Mouse (Mus musculus): Measurements from ENCODE around the gene Tceal7. TPM values are rescaled to one million over a fixed set of nuclear protein-coding genes. Genes with fewer than 3 reads are reported as not detected.

Tceal7 gene
- polyA plus RNA-seq, 1 experiment from 2014 or later = 1.5 TPM

GRCm38 (mm10) chrX:136204406-136204805, 10.2 kb upstream of the Tceal7 start:
- Histone ChIP-seq H3K9ac (no peak overlapping the region), H3K36me3 (replicated peaks) (no peaks in the 10 kb centered on the region), H3K9me3 (no peaks in the 10 kb centered on the region), H3K4me3 (replicated peaks) (no peak overlapping the region), H3K4me2 (no peak overlapping the region), H3K4me1 (no peaks in the 10 kb centered on the region), H3K27ac (no peak overlapping the region), H3K27me3 (peaks cover 12% of the 10 kb centered on the region)
- WGBS = 79% methylated on average over 6 of the region's 6 CpGs
- ATAC-seq (ENCODE audit: low FRiP score) = no peak

DNA sequence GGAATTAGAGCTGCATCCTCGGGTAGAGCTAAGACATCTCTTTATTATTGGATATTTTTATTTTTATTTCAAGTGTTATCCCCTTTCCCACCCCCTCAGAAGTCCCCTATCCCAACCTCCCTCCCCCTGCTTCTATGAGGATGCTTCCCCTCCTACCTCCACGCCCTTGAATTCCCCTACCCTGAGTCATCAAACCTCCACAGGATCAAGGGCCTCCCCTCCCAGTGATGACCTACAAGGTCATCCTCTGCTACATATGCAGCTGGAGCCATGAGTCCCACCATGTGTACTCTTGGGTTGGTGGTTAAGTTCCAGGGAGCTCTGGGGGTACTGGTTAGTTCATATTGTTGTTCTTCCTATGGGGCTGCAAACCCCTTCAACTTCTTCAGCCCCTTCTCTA, 1.2 kb upstream of the Tceal7 start:
- WGBS = 68% methylated on average over 2 of the region's 2 CpGs
- Histone ChIP-seq H3K9ac (no peak overlapping the region), H3K27me3 (no peaks in the 10 kb centered on the region), H3K27ac (no peak overlapping the region), H3K36me3 (replicated peaks) (no peaks in the 10 kb centered on the region), H3K4me3 (replicated peaks) (no peak overlapping the region), H3K4me1 (no peaks in the 10 kb centered on the region), H3K4me2 (no peak overlapping the region), H3K9me3 (no peaks in the 10 kb centered on the region)
- ATAC-seq (ENCODE audit: low FRiP score) = no peak

DNA sequence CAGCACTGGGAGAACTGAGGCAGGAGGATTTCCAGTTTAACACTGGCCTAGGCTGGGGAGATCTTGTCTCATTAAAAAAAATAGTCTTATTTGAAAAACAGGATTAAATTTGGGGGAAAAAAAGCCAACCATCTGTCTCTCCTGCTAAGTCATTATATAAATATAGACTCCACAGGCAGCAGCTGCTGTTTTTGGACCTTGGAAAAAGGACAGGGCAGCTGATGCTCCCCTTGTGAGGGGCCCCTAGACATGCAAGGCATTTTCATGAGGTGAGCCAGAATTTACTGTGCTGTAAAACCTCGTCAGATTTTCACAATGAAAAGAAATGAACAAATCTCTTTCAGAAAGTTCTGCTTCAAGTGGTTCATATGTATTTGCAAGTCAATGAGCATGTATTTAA, 1.7 kb downstream of the Tceal7 start:
- Histone ChIP-seq H3K9me3 (no peaks in the 10 kb centered on the region), H3K9ac (no peak overlapping the region), H3K4me2 (no peak overlapping the region), H3K4me3 (replicated peaks) (no peak overlapping the region), H3K36me3 (replicated peaks) (no peaks in the 10 kb centered on the region), H3K27ac (no peak overlapping the region), H3K27me3 (no peaks in the 10 kb centered on the region), H3K4me1 (no peaks in the 10 kb centered on the region)
- ATAC-seq (ENCODE audit: low FRiP score) = no peak
- WGBS = 68% methylated on average over 1 of the region's 1 CpGs

- H3K4me3 ChIP-seq (replicated peaks) = no peak overlapping the region
- no peaks in the 10 kb centered on the region for H3K36me3 ChIP-seq (replicated peaks)
Observed at GRCm38 (mm10) chrX:136223714-136224113, 9.1 kb downstream of the Tceal7 start.

GRCm38 (mm10) chrX:136227768-136228167, 13.2 kb downstream of the Tceal7 start:
- H3K27ac ChIP-seq = no peak overlapping the region

More at GRCm38 (mm10) chrX:136223714-136224113, 9.1 kb downstream of the Tceal7 start:
- H3K27me3 ChIP-seq = 0 out of 2 replicates have a peak, but pooled peaks cover 4% of the 10 kb centered on the region
- no peak for ATAC-seq (ENCODE audit: low FRiP score)
- no peak overlapping the region for H3K4me2 ChIP-seq
- H3K27ac ChIP-seq = no peak overlapping the region
- no peaks in the 10 kb centered on the region for H3K9me3 ChIP-seq
- 72% methylated on average over 6 of the region's 6 CpGs for WGBS
- no peaks in the 10 kb centered on the region for H3K4me1 ChIP-seq
- H3K9ac ChIP-seq = no peak overlapping the region

GRCm38 (mm10) chrX:136238118-136238517, 23.5 kb downstream of the Tceal7 start:
- H3K4me2 ChIP-seq = no peak overlapping the region
- no peaks in the 10 kb centered on the region for H3K4me1 ChIP-seq
- no peak overlapping the region for H3K4me3 ChIP-seq (replicated peaks)
- no peaks in the 10 kb centered on the region for H3K27me3 ChIP-seq
- no peak overlapping the region for H3K9ac ChIP-seq
- WGBS = 60% methylated on average over 3 of the region's 3 CpGs
- no peak for ATAC-seq (ENCODE audit: low FRiP score)
- H3K27ac ChIP-seq = no peak overlapping the region
- no peaks in the 10 kb centered on the region for H3K9me3 ChIP-seq
- H3K36me3 ChIP-seq (replicated peaks) = no peaks in the 10 kb centered on the region

More at GRCm38 (mm10) chrX:136227768-136228167, 13.2 kb downstream of the Tceal7 start:
- no peak overlapping the region for H3K9ac ChIP-seq
- no peaks in the 10 kb centered on the region for H3K9me3 ChIP-seq
- H3K27me3 ChIP-seq = peaks cover 4% of the 10 kb centered on the region; the same call in 1 of the 2 replicates
- no peak overlapping the region for H3K4me3 ChIP-seq (replicated peaks)
- 87% methylated on average over 5 of the region's 5 CpGs for WGBS
- ATAC-seq (ENCODE audit: low FRiP score) = no peak
- no peaks in the 10 kb centered on the region for H3K4me1 ChIP-seq
- no peak overlapping the region for H3K4me2 ChIP-seq
- no peaks in the 10 kb centered on the region for H3K36me3 ChIP-seq (replicated peaks)

DNA sequence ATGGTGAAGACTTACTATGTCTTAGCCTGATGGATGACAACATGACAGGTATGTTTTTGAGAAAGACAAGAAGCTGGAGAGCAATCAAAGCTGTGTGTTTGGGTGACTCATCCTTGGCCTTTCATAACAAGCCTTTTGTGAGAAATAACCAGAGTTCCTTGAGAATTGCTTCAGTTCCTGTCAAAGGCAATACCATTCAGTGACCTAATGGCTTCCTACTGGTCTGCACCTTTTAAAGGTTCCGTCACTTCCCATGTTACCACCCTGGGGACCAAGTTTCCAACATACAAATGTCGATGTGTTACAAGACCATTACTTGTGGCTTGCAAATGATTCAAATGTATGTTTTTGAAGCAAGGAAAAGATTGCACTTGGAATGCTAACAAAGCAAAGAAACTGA, 28.6 kb downstream of the Tceal7 start:
- ATAC-seq (ENCODE audit: low FRiP score) = no peak
- whole genome bisulfite sequencing = 92% methylated on average over 2 of the region's 2 CpGs
- no peak overlapping the region for H3K4me3 ChIP-seq (replicated peaks)
- no peaks in the 10 kb centered on the region for H3K9me3 ChIP-seq
- peaks cover 8% of the 10 kb centered on the region for H3K36me3 ChIP-seq (replicated peaks)
- no peak overlapping the region for H3K27ac ChIP-seq
- H3K4me2 ChIP-seq = no peak overlapping the region
- no peak overlapping the region for H3K9ac ChIP-seq
- H3K27me3 ChIP-seq = no peaks in the 10 kb centered on the region
- 0 out of 2 replicates have a peak, but pooled peaks cover 2% of the 10 kb centered on the region for H3K4me1 ChIP-seq

GRCm38 (mm10) chrX:136244574-136245229, 30.1 kb downstream of the Tceal7 start, which contains the start of gene Tceal9:
Tceal9 (plus strand) TSS chrX:136245079.
- Histone ChIP-seq H3K9ac (peak within 1 kb of the TSS; percentile 68), H3K36me3 (replicated peaks) (peaks cover 8% of the 10 kb centered on the region), H3K4me3 (replicated peaks) (peak within 1 kb of the TSS; percentile 52), H3K4me1 (0 out of 2 replicates have a peak, but pooled peaks cover 2% of the 10 kb centered on the region), H3K4me2 (peak within 1 kb of the TSS; percentile 52), H3K9me3 (no peaks in the 10 kb centered on the region), H3K27ac (peak within 1 kb of the TSS; percentile 70), H3K27me3 (no peaks in the 10 kb centered on the region)
- peak; percentile 95 for ATAC-seq (ENCODE audit: low FRiP score)
- 14% methylated on average over 20 of the region's 20 CpGs for WGBS

GRCm38 (mm10) chrX:136245521-136246071, 31.0 kb downstream of the Tceal7 start:
- Histone ChIP-seq H3K36me3 (replicated peaks) (peaks cover 8% of the 10 kb centered on the region), H3K9ac (peak overlapping the region; percentile 68), H3K4me2 (peak overlapping the region; percentile 52), H3K9me3 (no peaks in the 10 kb centered on the region), H3K4me3 (replicated peaks) (peak overlapping the region; percentile 52), H3K4me1 (0 out of 2 replicates have a peak, but pooled peaks cover 2% of the 10 kb centered on the region), H3K27ac (peak overlapping the region; percentile 70), H3K27me3 (no peaks in the 10 kb centered on the region)
- peak; percentile 78 for ATAC-seq (ENCODE audit: low FRiP score)
- 14% methylated on average over 15 of the region's 15 CpGs for WGBS

- 88% methylated on average over 6 of the region's 6 CpGs for WGBS
Observed at GRCm38 (mm10) chrX:136248811-136249210, 34.2 kb downstream of the Tceal7 start.

GRCm38 (mm10) chrX:136249671-136250070, 35.1 kb downstream of the Tceal7 start:
- 89% methylated on average over 7 of the region's 7 CpGs for WGBS
- no peak for ATAC-seq (ENCODE audit: low FRiP score)
- Histone ChIP-seq H3K4me2 (no peak overlapping the region), H3K9ac (no peak overlapping the region), H3K27me3 (no peaks in the 10 kb centered on the region), H3K4me1 (0 out of 2 replicates have a peak, but pooled peaks cover 2% of the 10 kb centered on the region), H3K27ac (no peak overlapping the region), H3K4me3 (replicated peaks) (no peak overlapping the region), H3K36me3 (replicated peaks) (peaks cover 8% of the 10 kb centered on the region), H3K9me3 (no peaks in the 10 kb centered on the region)

More at GRCm38 (mm10) chrX:136248811-136249210, 34.2 kb downstream of the Tceal7 start:
- H3K4me3 ChIP-seq (replicated peaks) = no peak overlapping the region
- no peak overlapping the region for H3K27ac ChIP-seq
- H3K9me3 ChIP-seq = no peaks in the 10 kb centered on the region
- no peak overlapping the region for H3K9ac ChIP-seq
- 0 out of 2 replicates have a peak, but pooled peaks cover 2% of the 10 kb centered on the region for H3K4me1 ChIP-seq
- ATAC-seq (ENCODE audit: low FRiP score) = no peak
- H3K27me3 ChIP-seq = no peaks in the 10 kb centered on the region
- H3K4me2 ChIP-seq = no peak overlapping the region
- H3K36me3 ChIP-seq (replicated peaks) = peaks cover 8% of the 10 kb centered on the region

GRCm38 (mm10) chrX:136252023-136252729, 37.6 kb downstream of the Tceal7 start:
- no peaks in the 10 kb centered on the region for H3K4me1 ChIP-seq
- 50% methylated on average over 6 of the region's 6 CpGs for WGBS
- no peak for ATAC-seq (ENCODE audit: low FRiP score)
- H3K9me3 ChIP-seq = no peaks in the 10 kb centered on the region
- no peak overlapping the region for H3K9ac ChIP-seq
- peaks cover 8% of the 10 kb centered on the region for H3K36me3 ChIP-seq (replicated peaks)
- no peak overlapping the region for H3K4me3 ChIP-seq (replicated peaks)
- H3K4me2 ChIP-seq = no peak overlapping the region
- H3K27me3 ChIP-seq = no peaks in the 10 kb centered on the region
- no peak overlapping the region for H3K27ac ChIP-seq

Measured in forebrain, embryonic 12.5 days (tissue).